Mouse (Mus musculus) megakaryocyte progenitor cell, adult 5-6 weeks (primary cell): ENCODE measurements around the gene Cacna1i. TPM values are rescaled to one million over a fixed set of nuclear protein-coding genes. Genes with fewer than 3 reads are reported as not detected.
A peak's percentile ranks its signal among the peaks of the same experiment; 100 is the strongest.

ENCODE experiments used
- ATAC-seq: replicated peaks from 2 replicates; pipeline ENCODE4 v1.8.0; 2016; ENCODE audit warnings: mild to moderate bottlenecking, moderate TSS enrichment, inconsistent platforms; ENCODE audit not compliant: poor library complexity
- total RNA-seq, 2 experiments: library from RNA; stranded (forward) in 1 of 2; stranded (reverse) in 1 of 2; fragments of 157-497, 149-512 nt in 1 of 2; fragments of 200-1000 nt in 1 of 2; gene quantifications; 2 replicates each; pipeline versions ENCODE4 v1.2.3 to v1.2.4; 2015 to 2017

Gene Cacna1i
- total RNA-seq (2015): not detected in 2 replicates
- not detected in 2 replicates for total RNA-seq (2017)

- no peak for ATAC-seq
Observed at GRCm38 (mm10) chr15:80286851-80287415, at the start of gene Cacna1i. Gene Cacna1i (plus strand): TSS chr15:80287238.

- no peak for ATAC-seq
Observed at GRCm38 (mm10) chr15:80248135-80248534, 38.9 kb upstream of the Cacna1i start.

- ATAC-seq: no peak
Observed at GRCm38 (mm10) chr15:80248596-80248995, 38.4 kb upstream of the Cacna1i start.

GRCm38 (mm10) chr15:80249672-80250071, 37.4 kb upstream of the Cacna1i start:
- no peak for ATAC-seq

- ATAC-seq: peak; percentile 24
Observed at GRCm38 (mm10) chr15:80250586-80250985, 36.5 kb upstream of the Cacna1i start.

GRCm38 (mm10) chr15:80253530-80253929, 33.5 kb upstream of the Cacna1i start:
- no peak for ATAC-seq

GRCm38 (mm10) chr15:80254207-80254606, 32.8 kb upstream of the Cacna1i start:
- no peak for ATAC-seq

GRCm38 (mm10) chr15:80254847-80255645, 32.0 kb upstream of the Cacna1i start, which contains the start of gene Atf4:
Gene Atf4 (plus strand): TSS chr15:80255184.
- peak; percentile 80 for ATAC-seq

- peak; percentile 29 for ATAC-seq
Observed at GRCm38 (mm10) chr15:80255646-80256121, 31.4 kb upstream of the Cacna1i start.

- ATAC-seq: no peak
Observed at GRCm38 (mm10) chr15:80256242-80256641, 30.8 kb upstream of the Cacna1i start.

- ATAC-seq: no peak
Observed at GRCm38 (mm10) chr15:80256656-80257601, 30.1 kb upstream of the Cacna1i start.

- ATAC-seq: no peak
Observed at GRCm38 (mm10) chr15:80257602-80258239, 29.3 kb upstream of the Cacna1i start.

- ATAC-seq: 0 out of 2 replicates have a peak, but pooled peaks have one; percentile 15
Observed at GRCm38 (mm10) chr15:80258240-80259170, 28.5 kb upstream of the Cacna1i start.

- ATAC-seq: no peak
Observed at GRCm38 (mm10) chr15:80259406-80260045, 27.5 kb upstream of the Cacna1i start.

- ATAC-seq: peak; percentile 46
Observed at GRCm38 (mm10) chr15:80260677-80261076, 26.4 kb upstream of the Cacna1i start.

- no peak for ATAC-seq
Observed at GRCm38 (mm10) chr15:80261100-80261499, 25.9 kb upstream of the Cacna1i start.

- ATAC-seq: peak; percentile 96
Observed at GRCm38 (mm10) chr15:80263610-80264575, 23.1 kb upstream of the Cacna1i start, which contains the start of gene Rps19bp1. Gene Rps19bp1 (minus strand): TSS chr15:80264315.

GRCm38 (mm10) chr15:80266281-80266680, 20.8 kb upstream of the Cacna1i start:
- peak; percentile 71 for ATAC-seq
